8 mouse cellular contexts compared by ENCODE assay signal in the genomic region with DNA sequence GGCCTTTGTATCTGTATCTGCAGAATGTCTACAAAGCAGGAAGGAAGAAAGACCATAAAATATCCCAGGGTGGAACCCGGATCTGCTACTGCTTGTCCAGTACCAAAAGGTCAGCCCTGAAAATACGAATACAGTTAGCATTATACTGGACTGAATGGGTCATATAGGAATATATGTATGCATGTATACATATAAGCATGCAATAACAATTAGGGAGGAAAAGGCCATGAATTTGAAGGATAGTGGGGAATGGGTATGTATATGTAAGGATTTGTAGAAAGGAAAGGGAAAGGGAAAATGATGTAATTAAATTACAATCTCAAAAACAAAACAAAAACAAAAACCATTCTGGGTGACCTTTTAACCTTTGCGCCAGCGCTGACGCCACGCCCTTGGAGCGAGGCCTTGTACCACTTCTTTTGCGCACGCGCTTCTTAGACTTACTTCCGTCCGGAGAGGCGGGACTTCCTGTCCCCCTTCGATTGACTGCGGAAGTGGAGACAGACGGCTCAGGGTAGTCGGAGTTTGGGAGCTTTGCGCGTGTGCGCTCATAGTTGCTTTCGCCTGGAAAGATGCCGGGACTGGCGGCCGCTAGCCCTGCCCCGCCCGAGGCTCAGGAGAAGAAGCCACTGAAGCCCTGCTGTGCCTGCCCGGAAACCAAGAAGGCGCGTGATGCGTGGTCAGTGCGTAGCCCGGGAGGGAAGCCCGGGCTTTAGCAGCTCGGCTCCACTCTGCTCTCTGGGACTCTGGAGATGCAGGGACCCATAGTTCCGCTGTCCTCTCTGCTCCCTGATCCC. TPM values are rescaled to one million over a fixed set of nuclear protein-coding genes. Genes with fewer than 3 reads are reported as not detected.
DNase-seq lines count a peak whose midpoint lies in the region; ATAC-seq and TF ChIP-seq lines count a peak whose summit lies in the region.

A gene (plus strand): TSS at position 463 of the 797 bp plus-strand sequence.
A gene (plus strand): TSS at position 512 of the 797 bp plus-strand sequence.

- H3K4me2 ChIP-seq in lung, postnatal 0 days (replicated peaks; ENCODE audit: low read depth, low read length) = peak within 1 kb of the TSS; percentile 79

- TF ChIP-seq CTCF in lung, postnatal 0 days (IDR thresholded peaks at IDR 0.05) = no peak

- ATAC-seq in frontal cortex, adult (ENCODE audit: low TSS enrichment) = peak; percentile 100
- peak; percentile 97 for ATAC-seq in lung, postnatal 0 days

- 3% methylated on average over 35 of the region's 35 CpGs for WGBS in hindbrain, embryonic 10.5 days
- WGBS in lung, postnatal 0 days = 3% methylated on average over 34 of the region's 35 CpGs

- H3K9me3 ChIP-seq in hindbrain, embryonic 10.5 days = no peaks in the 10 kb centered on the region
- H3K9me3 ChIP-seq in lung, postnatal 0 days (ENCODE audit: low read length) = no peaks in the 10 kb centered on the region

- H3K4me3 ChIP-seq in hindbrain, embryonic 10.5 days = peak within 1 kb of the TSS; percentile 94
- peak within 1 kb of the TSS; percentile 87 for H3K4me3 ChIP-seq in lung, postnatal 0 days (ENCODE audit: low read depth, low read length)

- peak within 1 kb of the TSS; percentile 91 for H3K27ac ChIP-seq in hindbrain, embryonic 10.5 days
- peak within 1 kb of the TSS; percentile 95 for H3K27ac ChIP-seq in lung, postnatal 0 days (ENCODE audit: low read length)

- peak within 1 kb of the TSS; percentile 86 for H3K9ac ChIP-seq in lung, postnatal 0 days (replicated peaks; ENCODE audit: low read depth)

- peaks cover 20% of the 10 kb centered on the region for H3K4me1 ChIP-seq in hindbrain, embryonic 10.5 days (replicated peaks)
- H3K4me1 ChIP-seq in lung, postnatal 0 days (ENCODE audit: insufficient read depth, low read depth, low read length) = peaks cover 4% of the 10 kb centered on the region; the same call in 1 of the 2 replicates

- no peaks in the 10 kb centered on the region for H3K27me3 ChIP-seq in hindbrain, embryonic 10.5 days (ENCODE audit: insufficient read depth, poor library complexity, severe bottlenecking)
- no peaks in the 10 kb centered on the region for H3K27me3 ChIP-seq in lung, postnatal 0 days (replicated peaks; ENCODE audit: insufficient read depth, low read length)

- DNase-seq in MN1 (ENCODE audit: low spot score) = peak; percentile 92
- peak; percentile 96 for DNase-seq in cerebellum, adult 9-10 months
- peak; percentile 92 for DNase-seq in hindbrain, embryonic 10.5 days (ENCODE audit: low spot score)
- peak; percentile 96 for DNase-seq in layer of hippocampus, adult 9-11 months
- peak; percentile 99 for DNase-seq in lung, postnatal 0 days (ENCODE audit: low spot score)
- peak; percentile 80 for DNase-seq in ovary, postnatal 14 days (ENCODE audit: low spot score)
- DNase-seq in thymus, postnatal 14 days = peak; percentile 93

- TF ChIP-seq EP300 in lung, postnatal 0 days (IDR thresholded peaks at IDR 0.05) = peak; percentile 65

- H3K36me3 ChIP-seq in hindbrain, embryonic 10.5 days = peaks cover 28% of the 10 kb centered on the region
- no peaks in the 10 kb centered on the region for H3K36me3 ChIP-seq in lung, postnatal 0 days (ENCODE audit: insufficient read depth, low read length)

RNA-seq across cellular contexts. Expression of the first gene that starts in this region (rescaled TPM):
- 142 and 146 TPM in 2 replicates for polyA plus RNA-seq in hindbrain, embryonic 10.5 days (2016; fragmentation: Nextera tagmentation; extraction: Ambion mirVana)
- 205 and 218 TPM in 2 replicates for polyA plus RNA-seq in lung, postnatal 0 days (2015; fragmentation: Nextera tagmentation; extraction: Ambion mirVana)

RNA-seq across cellular contexts. Expression of the second gene that starts in this region (rescaled TPM):
- polyA plus RNA-seq in hindbrain, embryonic 10.5 days (2016; fragmentation: Nextera tagmentation; extraction: Ambion mirVana) = not detected in 2 replicates
- polyA plus RNA-seq in lung, postnatal 0 days (2015; fragmentation: Nextera tagmentation; extraction: Ambion mirVana) = not detected in 2 replicates

Comparison
In these comparisons a context has a peak if more than half of its experiments do, and no peak if none do; other contexts are left out.
1. Peak in every context shown above with its lines: DNase-seq, ATAC-seq, H3K4me3 ChIP-seq and H3K27ac ChIP-seq.